Mouse (Mus musculus) layer of hippocampus, adult 18-20 months (tissue): ENCODE results near the gene Clock. TPM values are rescaled to one million over a fixed set of nuclear protein-coding genes. Genes with fewer than 3 reads are reported as not detected.
A peak's percentile ranks its signal among the peaks of the same experiment; 100 is the strongest.

Source experiments
- DNase-seq, 2 experiments: peaks; one replicate each; pipeline ENCODE4 v3.0.0; 2022; ENCODE audit warnings: low spot score in 2 of 2
- total RNA-seq, 2 experiments: library from RNA; stranded (reverse); gene quantifications; 2 replicates each; pipeline ENCODE4 v1.2.3; 2021

The Clock gene
- total RNA-seq, 2 experiments from 2014 or later: 49.6 to 50.3 TPM

DNA sequence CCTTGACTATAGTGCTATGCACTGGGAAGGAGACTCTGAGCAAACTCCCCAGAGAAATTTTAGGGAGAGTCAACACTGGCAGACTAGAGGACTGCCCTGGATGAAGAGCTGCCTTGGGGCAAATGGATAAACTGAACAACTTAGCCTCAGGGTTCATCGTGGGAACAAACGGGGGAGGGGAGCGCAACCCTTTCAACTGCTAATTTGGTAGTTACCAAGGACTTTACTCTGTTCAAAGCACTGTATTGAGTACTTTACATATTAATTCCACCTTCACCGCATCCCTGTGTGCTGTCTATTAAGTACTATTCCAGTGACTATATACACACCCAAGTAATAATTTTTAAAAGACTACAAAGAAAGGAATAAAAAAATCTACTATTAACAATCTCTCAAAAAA lies 18.9 kb downstream of the Clock start:
- DNase-seq: no peak

GRCm38 (mm10) chr5:76283890-76284289 lies 20.7 kb downstream of the Clock start:
- DNase-seq: no peak

DNA sequence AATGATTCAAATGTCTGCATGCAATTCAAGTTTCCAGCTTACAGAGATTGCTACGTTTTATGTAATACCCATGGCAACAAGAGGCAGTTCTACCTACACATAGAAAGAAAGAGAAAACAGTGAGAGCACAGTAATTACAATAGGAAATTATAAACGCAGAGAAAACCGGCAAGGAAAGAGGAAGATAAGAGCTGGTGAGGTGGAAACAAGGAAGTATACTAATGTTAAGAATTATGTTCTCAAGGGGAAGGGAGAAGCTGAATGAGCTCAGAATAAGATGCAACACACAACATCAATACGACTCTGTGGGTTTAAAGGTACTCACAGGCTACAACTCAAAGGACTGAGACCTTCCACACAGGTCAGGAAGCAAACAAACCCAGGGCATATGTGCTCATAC lies 29.6 kb downstream of the Clock start:
- no peak for DNase-seq

GRCm38 (mm10) chr5:76250948-76251347 lies 53.6 kb downstream of the Clock start:
- DNase-seq: no peak

GRCm38 (mm10) chr5:76246539-76246938 lies 58.1 kb downstream of the Clock start:
- no peak for DNase-seq

- DNase-seq: peak; percentile 58 to 80
These were observed 59.2 kb downstream of the Clock start for GRCm38 (mm10) chr5:76245419-76245818.

- no peak for DNase-seq
These were observed 60.2 kb downstream of the Clock start for GRCm38 (mm10) chr5:76244430-76244829.

- DNase-seq: no peak
These were observed 60.7 kb downstream of the Clock start for GRCm38 (mm10) chr5:76243929-76244328.

- DNase-seq: no peak
These were observed 61.3 kb downstream of the Clock start for GRCm38 (mm10) chr5:76243274-76243673.

GRCm38 (mm10) chr5:76231171-76231855 lies 73.3 kb downstream of the Clock start:
- no peak for DNase-seq

- peak in 1 of 2 experiments; percentile 17 for DNase-seq
These were observed 87.9 kb downstream of the Clock start for GRCm38 (mm10) chr5:76216691-76217090.

DNA sequence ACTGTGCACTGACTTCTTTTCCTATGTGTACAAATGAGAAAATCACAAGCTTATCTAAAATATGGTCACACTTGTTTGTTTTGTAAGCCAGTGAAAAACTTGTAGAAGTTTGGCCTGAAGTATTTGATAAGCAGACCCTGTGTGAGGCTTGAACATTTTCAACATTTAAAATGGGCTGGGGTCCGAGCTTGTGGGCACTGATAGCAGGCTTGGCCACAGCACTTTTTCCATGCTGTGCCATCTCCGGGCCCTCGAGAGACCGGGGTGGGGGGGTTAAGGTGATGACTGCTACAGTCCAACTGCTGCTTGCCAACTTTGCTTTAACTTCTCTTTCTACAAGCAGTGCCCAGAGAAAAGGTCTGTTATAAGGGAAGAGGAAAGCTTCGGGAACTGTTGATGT lies 96.5 kb downstream of the Clock start:
- no peak for DNase-seq

- DNase-seq: no peak
These were observed 98.7 kb downstream of the Clock start for GRCm38 (mm10) chr5:76205886-76206285.

DNA sequence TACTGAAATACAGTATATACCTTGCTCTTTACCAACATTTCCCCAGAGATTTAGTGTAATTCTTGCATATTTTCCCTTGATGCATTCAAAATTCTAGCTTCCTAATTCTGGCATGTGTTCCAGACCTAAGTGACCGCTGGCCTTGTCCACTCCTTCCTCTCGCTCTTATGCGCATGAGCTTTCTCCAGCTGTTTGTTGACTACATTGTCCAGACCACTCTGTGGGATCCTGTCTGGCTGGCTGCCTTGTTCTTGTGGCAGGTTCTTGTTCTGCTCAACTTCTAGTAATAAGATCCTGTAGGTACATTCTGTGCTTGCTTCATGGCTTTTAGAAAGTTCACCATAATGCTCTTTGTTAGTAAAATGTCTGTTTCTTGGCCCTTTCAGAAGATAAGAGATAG lies 101.4 kb downstream of the Clock start:
- DNase-seq: no peak

DNA sequence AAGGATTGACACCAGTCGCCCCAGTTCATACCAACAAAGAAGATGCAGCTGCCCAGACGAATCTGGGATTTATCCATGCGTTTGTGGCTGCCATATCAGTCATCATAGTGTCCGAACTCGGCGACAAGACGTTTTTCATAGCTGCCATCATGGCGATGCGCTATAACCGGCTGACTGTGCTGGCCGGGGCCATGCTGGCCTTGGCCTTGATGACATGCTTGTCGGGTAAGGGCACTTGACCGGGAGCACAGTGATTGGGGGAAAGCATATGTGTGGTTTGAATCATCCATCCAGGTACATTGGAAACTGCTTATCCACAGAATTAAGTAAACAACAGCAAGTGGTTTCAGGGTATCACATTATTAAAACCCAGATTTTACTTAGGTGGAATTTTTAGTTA lies 105.2 kb downstream of the Clock start:
- no peak for DNase-seq

- DNase-seq: no peak
These were observed 110.1 kb downstream of the Clock start for GRCm38 (mm10) chr5:76194377-76194945.

GRCm38 (mm10) chr5:76193075-76193474 lies 111.5 kb downstream of the Clock start:
- DNase-seq: no peak

DNA sequence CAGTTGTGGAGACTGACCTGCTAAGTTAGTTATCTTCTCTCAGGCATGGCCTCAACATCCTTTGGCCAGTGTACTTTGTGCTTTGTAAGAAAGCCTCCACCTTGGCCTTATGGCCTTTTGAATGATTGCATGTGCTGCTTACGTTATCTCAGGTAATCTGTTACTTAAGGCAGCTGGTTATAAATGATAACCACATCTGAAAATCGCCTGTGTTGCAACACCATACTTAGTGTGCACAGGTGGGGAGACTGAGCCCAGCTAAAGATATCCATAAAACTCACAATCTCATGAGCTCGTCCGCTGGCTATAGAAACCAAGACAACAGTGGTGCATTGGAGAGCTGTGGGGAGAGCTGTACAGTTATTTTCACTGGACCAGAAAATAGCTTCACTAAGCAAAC lies 114.0 kb downstream of the Clock start:
- DNase-seq: no peak

- DNase-seq: no peak
These were observed 116.7 kb downstream of the Clock start for GRCm38 (mm10) chr5:76187885-76188284.

- peak; percentile 28 to 46 for DNase-seq
These were observed 120.1 kb downstream of the Clock start for GRCm38 (mm10) chr5:76184286-76185080.

DNA sequence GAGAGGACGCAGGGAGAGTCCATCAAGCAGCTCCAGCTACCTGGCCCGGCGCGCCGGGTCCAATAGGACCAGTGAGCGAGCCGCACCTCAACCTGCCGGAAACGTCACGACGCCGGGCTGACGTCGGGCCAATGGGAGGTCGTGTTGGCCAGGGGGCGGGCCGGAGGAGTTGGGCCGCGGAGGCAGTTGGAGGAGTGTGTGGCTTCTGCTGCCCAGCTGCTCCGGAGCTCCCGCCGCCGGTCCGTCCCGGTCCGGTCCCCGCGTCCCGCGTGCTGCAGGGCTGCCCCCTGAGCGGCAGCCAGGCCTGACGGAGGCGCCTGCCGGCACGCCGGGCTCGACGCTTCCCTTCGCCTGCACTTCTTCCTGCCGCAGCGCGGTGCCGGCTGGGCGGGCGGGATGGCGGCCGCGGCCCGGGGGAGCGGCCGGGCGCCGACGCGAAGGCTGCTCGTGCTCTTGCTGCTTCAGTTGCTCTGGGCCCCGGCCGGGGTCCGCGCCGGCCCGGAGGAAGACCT lies 120.8 kb downstream of the Clock start, which contains the start of gene Tmem165:
Gene Tmem165, plus strand, starts transcription at position 131 of the 512 bp plus-strand sequence.
- DNase-seq: peak; percentile 94 to 95
